Mouse (Mus musculus): Measurements from ENCODE around the gene Xab2. TPM values are rescaled to one million over a fixed set of nuclear protein-coding genes. Genes with fewer than 3 reads are reported as not detected.

The Xab2 gene
- polyA plus RNA-seq, 1 experiment: 38.8 TPM

- TF ChIP-seq GATA1 (IDR thresholded peaks at IDR 0.05; ENCODE audit: low read length): no peak
Measured at GRCm38 (mm10) chr8:3630647-3631477, 9.7 kb upstream of the Xab2 start, which contains the start of gene Stxbp2. Gene Stxbp2, plus strand, starts transcription at chr8:3630955.

GRCm38 (mm10) chr8:3628014-3628413 lies 6.9 kb upstream of the Xab2 start:
- no peak for TF ChIP-seq GATA1 (IDR thresholded peaks at IDR 0.05; ENCODE audit: low read length)

GRCm38 (mm10) chr8:3626971-3627370 lies 5.9 kb upstream of the Xab2 start:
- no peak for TF ChIP-seq GATA1 (IDR thresholded peaks at IDR 0.05; ENCODE audit: low read length)

GRCm38 (mm10) chr8:3625445-3625844 lies 4.3 kb upstream of the Xab2 start, which contains the start of gene Pcp2:
Gene Pcp2, minus strand, starts transcription at chr8:3625545.
- no peak for TF ChIP-seq GATA1 (IDR thresholded peaks at IDR 0.05; ENCODE audit: low read length)

- TF ChIP-seq GATA1 (IDR thresholded peaks at IDR 0.05; ENCODE audit: low read length): no peak
Measured at GRCm38 (mm10) chr8:3622119-3622518, 1.0 kb upstream of the Xab2 start.

GRCm38 (mm10) chr8:3609816-3610150 lies 11.3 kb downstream of the Xab2 start:
- TF ChIP-seq GATA1 (IDR thresholded peaks at IDR 0.05; ENCODE audit: low read length): no peak

GRCm38 (mm10) chr8:3609046-3609815 lies 11.9 kb downstream of the Xab2 start:
- TF ChIP-seq GATA1 (IDR thresholded peaks at IDR 0.05; ENCODE audit: low read length): no peak

- no peak for TF ChIP-seq GATA1 (IDR thresholded peaks at IDR 0.05; ENCODE audit: low read length)
Measured at GRCm38 (mm10) chr8:3607822-3608221, 13.3 kb downstream of the Xab2 start.

- TF ChIP-seq GATA1 (IDR thresholded peaks at IDR 0.05; ENCODE audit: low read length): no peak
Measured at GRCm38 (mm10) chr8:3606593-3606992, 14.5 kb downstream of the Xab2 start.

GRCm38 (mm10) chr8:3603439-3603838 lies 17.7 kb downstream of the Xab2 start:
- TF ChIP-seq GATA1 (IDR thresholded peaks at IDR 0.05; ENCODE audit: low read length): no peak

GRCm38 (mm10) chr8:3600401-3600800 lies 20.7 kb downstream of the Xab2 start:
- no peak for TF ChIP-seq GATA1 (IDR thresholded peaks at IDR 0.05; ENCODE audit: low read length)

GRCm38 (mm10) chr8:3599219-3599618 lies 21.9 kb downstream of the Xab2 start:
- TF ChIP-seq GATA1 (IDR thresholded peaks at IDR 0.05; ENCODE audit: low read length): no peak

- no peak for TF ChIP-seq GATA1 (IDR thresholded peaks at IDR 0.05; ENCODE audit: low read length)
Measured at GRCm38 (mm10) chr8:3598054-3598453, 23.1 kb downstream of the Xab2 start.

GRCm38 (mm10) chr8:3594466-3594865 lies 26.6 kb downstream of the Xab2 start:
- no peak for TF ChIP-seq GATA1 (IDR thresholded peaks at IDR 0.05; ENCODE audit: low read length)

GRCm38 (mm10) chr8:3593470-3593869 lies 27.6 kb downstream of the Xab2 start:
- no peak for TF ChIP-seq GATA1 (IDR thresholded peaks at IDR 0.05; ENCODE audit: low read length)

- TF ChIP-seq GATA1 (IDR thresholded peaks at IDR 0.05; ENCODE audit: low read length): no peak
Measured at GRCm38 (mm10) chr8:3588258-3588633, 32.9 kb downstream of the Xab2 start.

Measured in G1E-ER4 (cell line).